Mouse (Mus musculus) heart, embryonic 16.5 days (tissue): ENCODE measurements around the gene Grb10. TPM values are rescaled to one million over a fixed set of nuclear protein-coding genes. Genes with fewer than 3 reads are reported as not detected.

Experiments
- ATAC-seq: fragments of 200-750 bp; cut with Nextera tagmentation; replicated peaks from 2 replicates; pipeline ENCODE4 v1.8.0; 2017; ENCODE audit warnings: moderate number of reproducible peaks; ENCODE audit not compliant: insufficient read depth, low FRiP score; ENCODE audit errors: extremely low read depth
- H3K27ac ChIP-seq: fragments of 300-500 bp; sonication (generic); 2 replicates; pipeline ENCODE4 v1.5.1; 2014; ENCODE audit warnings: mild to moderate bottlenecking, low read length, control low read depth, moderate library complexity
- H3K27me3 ChIP-seq: fragments of 300-500 bp; sonication (generic); 2 replicates; pipeline ENCODE4 v1.6.1; 2014; ENCODE audit warnings: low read length, mixed read lengths; ENCODE audit not compliant: control insufficient read depth, insufficient read depth
- H3K36me3 ChIP-seq: fragments of 300-500 bp; sonication (generic); 2 replicates; pipeline ENCODE4 v1.6.1; 2014; ENCODE audit not compliant: control insufficient read depth, insufficient read depth
- H3K4me1 ChIP-seq: fragments of 300-500 bp; sonication (generic); 2 replicates; pipeline ENCODE4 v1.6.1; 2014; ENCODE audit warnings: low read length, mixed read lengths; ENCODE audit not compliant: control insufficient read depth, insufficient read depth
- H3K4me2 ChIP-seq: fragments of 300-500 bp; sonication (generic); 2 replicates; pipeline ENCODE4 v1.6.1; 2014; ENCODE audit warnings: low read depth, mild to moderate bottlenecking, control low read depth, low read length
- H3K4me3 ChIP-seq: fragments of 300-500 bp; sonication (generic); 2 replicates; pipeline ENCODE4 v1.5.1; 2014; ENCODE audit warnings: mild to moderate bottlenecking, control low read depth, low read length
- H3K9ac ChIP-seq: fragments of 300-500 bp; sonication (generic); 2 replicates; pipeline ENCODE4 v1.6.1; 2014; ENCODE audit warnings: low read length, control low read depth
- H3K9me3 ChIP-seq: fragments of 300-500 bp; sonication (generic); replicated peaks from 2 replicates; pipeline ENCODE4 v1.6.1; 2016; ENCODE audit warnings: low read length; ENCODE audit not compliant: control insufficient read depth
- WGBS: fragments of 180-500 bp; shearing (Covaris S2); extraction: QIAGEN DNeasy Blood & Tissue Kit; methylation state at CpG from one replicate; pipeline ENCODE4 v1.1.7; 2014; 5-methylcytosine and 5-hydroxymethylcytosine counted together
- polyA plus RNA-seq: library from polyadenylated mRNA; unstranded; fragments of >200 nt; fragmentation: Nextera tagmentation; extraction: Ambion mirVana; gene quantifications from 2 replicates; pipeline ENCODE4 v1.2.1, GENCODE M21; 2015

Gene Grb10
- polyA plus RNA-seq, 1 experiment from 2014 or later, result 496 TPM

GRCm38 (mm10) chr11:11942320-11943217, 95.9 kb downstream of the Grb10 start:
- no peak for ATAC-seq
- H3K9ac ChIP-seq, result 0 out of 2 replicates have a peak overlapping the region, but pooled peaks have one; percentile 11
- no peak overlapping the region for H3K4me3 ChIP-seq
- H3K27me3 ChIP-seq, result no peaks in the 10 kb centered on the region
- H3K9me3 ChIP-seq, result no peaks in the 10 kb centered on the region
- H3K4me1 ChIP-seq, result peaks cover 24% of the 10 kb centered on the region
- 58% methylated on average over 6 of the region's 6 CpGs for whole genome bisulfite sequencing
- H3K4me2 ChIP-seq, result no peak overlapping the region
- peak overlapping the region; percentile 81 for H3K27ac ChIP-seq
- peaks cover 69% of the 10 kb centered on the region for H3K36me3 ChIP-seq

GRCm38 (mm10) chr11:11940833-11941681, 97.4 kb downstream of the Grb10 start:
- H3K36me3 ChIP-seq, result peaks cover 76% of the 10 kb centered on the region
- no peak for ATAC-seq
- WGBS, result 82% methylated on average over 5 of the region's 5 CpGs
- no peaks in the 10 kb centered on the region for H3K9me3 ChIP-seq
- H3K9ac ChIP-seq, result no peak overlapping the region
- H3K27ac ChIP-seq, result peak overlapping the region; percentile 36
- no peaks in the 10 kb centered on the region for H3K27me3 ChIP-seq
- H3K4me1 ChIP-seq, result peaks cover 29% of the 10 kb centered on the region
- H3K4me2 ChIP-seq, result no peak overlapping the region
- no peak overlapping the region for H3K4me3 ChIP-seq

DNA sequence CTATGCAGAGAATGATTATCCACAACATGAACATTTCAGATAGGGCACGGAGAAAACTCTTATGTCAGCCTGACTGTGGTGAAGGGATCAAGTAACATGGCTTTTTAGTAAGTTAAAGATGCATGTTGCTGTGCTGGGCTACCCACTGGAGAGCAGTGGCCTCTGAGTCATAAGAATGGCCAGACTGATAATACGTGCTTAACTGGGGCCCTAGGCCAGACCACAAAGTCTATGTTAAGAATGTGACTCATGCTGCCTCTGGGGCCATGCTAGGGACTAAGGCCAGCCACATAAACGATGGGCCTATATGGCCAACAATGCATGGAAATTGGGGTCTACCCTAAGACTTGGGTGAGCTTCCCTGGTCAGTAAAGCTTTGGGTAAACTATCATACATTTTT, 98.9 kb downstream of the Grb10 start:
- peaks cover 76% of the 10 kb centered on the region for H3K36me3 ChIP-seq
- peak; percentile 65 for ATAC-seq
- H3K4me3 ChIP-seq, result no peak overlapping the region
- WGBS, result 29% methylated on average over 3 of the region's 3 CpGs
- no peaks in the 10 kb centered on the region for H3K9me3 ChIP-seq
- H3K4me1 ChIP-seq, result peaks cover 29% of the 10 kb centered on the region
- no peak overlapping the region for H3K9ac ChIP-seq
- H3K4me2 ChIP-seq, result no peak overlapping the region
- H3K27me3 ChIP-seq, result no peaks in the 10 kb centered on the region
- H3K27ac ChIP-seq, result peak overlapping the region; percentile 74

DNA sequence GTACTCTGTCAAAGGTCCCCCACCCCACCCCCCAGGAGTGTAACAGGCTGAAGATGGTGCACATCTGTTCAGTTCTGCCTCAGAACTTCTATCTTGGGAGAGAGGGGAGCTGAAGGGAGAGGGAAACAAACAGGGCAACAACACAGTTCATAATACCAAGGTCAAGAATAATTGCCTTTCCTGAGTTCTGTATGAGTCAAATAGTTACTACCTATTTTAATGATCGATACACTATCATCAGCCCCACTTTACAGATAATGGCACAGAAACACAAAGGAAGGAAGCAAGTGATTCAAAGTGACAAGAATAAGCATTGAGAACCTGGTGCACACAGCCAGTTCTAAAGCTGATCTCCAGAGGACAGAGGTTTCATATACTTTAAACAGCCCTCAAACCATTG, 99.9 kb downstream of the Grb10 start:
- H3K4me1 ChIP-seq, result peaks cover 29% of the 10 kb centered on the region
- WGBS, result 84% methylated on average over 1 of the region's 1 CpGs
- no peak overlapping the region for H3K4me3 ChIP-seq
- no peak overlapping the region for H3K9ac ChIP-seq
- H3K4me2 ChIP-seq, result no peak overlapping the region
- H3K27me3 ChIP-seq, result no peaks in the 10 kb centered on the region
- H3K36me3 ChIP-seq, result peaks cover 76% of the 10 kb centered on the region
- peak overlapping the region; percentile 38 for H3K27ac ChIP-seq
- H3K9me3 ChIP-seq, result no peaks in the 10 kb centered on the region
- no peak for ATAC-seq

- H3K27me3 ChIP-seq, result no peaks in the 10 kb centered on the region
- no peak overlapping the region for H3K4me2 ChIP-seq
- WGBS, result 79% methylated on average over 10 of the region's 10 CpGs
- ATAC-seq, result no peak
- H3K9me3 ChIP-seq, result no peaks in the 10 kb centered on the region
- H3K27ac ChIP-seq, result peak overlapping the region; percentile 46
- H3K4me1 ChIP-seq, result peaks cover 26% of the 10 kb centered on the region
- no peak overlapping the region for H3K9ac ChIP-seq
- no peak overlapping the region for H3K4me3 ChIP-seq
- H3K36me3 ChIP-seq, result peaks cover 76% of the 10 kb centered on the region
Observed at GRCm38 (mm10) chr11:11937340-11938030, 101.0 kb downstream of the Grb10 start.

GRCm38 (mm10) chr11:11934808-11935207, 103.7 kb downstream of the Grb10 start:
- Histone ChIP-seq H3K36me3 (peaks cover 71% of the 10 kb centered on the region), H3K4me2 (no peak overlapping the region), H3K9ac (no peak overlapping the region), H3K27me3 (no peaks in the 10 kb centered on the region), H3K27ac (peak overlapping the region; percentile 41), H3K4me3 (no peak overlapping the region), H3K4me1 (peaks cover 21% of the 10 kb centered on the region), H3K9me3 (no peaks in the 10 kb centered on the region)
- ATAC-seq, result no peak
- 70% methylated on average over 8 of the region's 8 CpGs for WGBS

GRCm38 (mm10) chr11:11932102-11932789, 106.2 kb downstream of the Grb10 start:
- H3K27ac ChIP-seq, result peak overlapping the region; percentile 63
- H3K9ac ChIP-seq, result no peak overlapping the region
- H3K4me2 ChIP-seq, result no peak overlapping the region
- H3K4me3 ChIP-seq, result no peak overlapping the region
- 51% methylated on average over 11 of the region's 11 CpGs for WGBS
- H3K9me3 ChIP-seq, result no peaks in the 10 kb centered on the region
- no peaks in the 10 kb centered on the region for H3K27me3 ChIP-seq
- no peak for ATAC-seq
- H3K36me3 ChIP-seq, result peaks cover 59% of the 10 kb centered on the region
- H3K4me1 ChIP-seq, result peaks cover 14% of the 10 kb centered on the region

DNA sequence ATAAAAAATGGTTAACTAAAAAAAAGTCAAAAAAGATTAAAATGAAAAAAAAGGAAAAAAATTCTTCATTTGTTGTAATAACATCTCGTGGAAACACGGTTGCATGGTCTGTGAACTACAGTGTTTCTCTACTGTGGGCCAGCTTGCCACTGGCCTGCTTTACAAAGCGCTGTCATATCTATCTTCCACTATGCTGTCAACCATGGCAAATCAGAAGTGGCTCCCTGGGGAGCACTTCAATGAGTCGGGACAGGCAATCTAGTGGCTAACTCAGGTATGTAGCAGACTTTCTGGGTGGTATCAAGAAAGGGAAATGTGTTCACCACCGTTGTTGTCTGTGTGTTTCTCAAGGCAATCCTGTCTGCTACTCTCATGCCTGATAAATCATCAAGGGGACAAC, 106.8 kb downstream of the Grb10 start:
- H3K27ac ChIP-seq, result peak overlapping the region; percentile 63

More for the DNA sequence above, 106.8 kb downstream of the Grb10 start:
- Histone ChIP-seq H3K27me3 (no peaks in the 10 kb centered on the region), H3K9me3 (no peaks in the 10 kb centered on the region), H3K4me2 (no peak overlapping the region), H3K36me3 (peaks cover 54% of the 10 kb centered on the region), H3K4me1 (peaks cover 14% of the 10 kb centered on the region), H3K9ac (no peak overlapping the region), H3K4me3 (no peak overlapping the region)
- no peak for ATAC-seq
- 58% methylated on average over 5 of the region's 5 CpGs for WGBS
